Mouse (Mus musculus) frontal cortex, postnatal 14 days (tissue): ENCODE results near the gene Magoh.

Experiments used
- DNase-seq, 2 experiments: peaks; one replicate each; pipeline ENCODE4 v3.0.0; 2022; ENCODE audit warnings: low spot score in 2 of 2

Magoh gene

GRCm38 (mm10) chr4:107879254-107880050 lies at the start of gene Magoh:
Gene Magoh, plus strand, starts transcription at chr4:107879755.
- DNase-seq = peak; percentile 92 to 96

- DNase-seq = no peak
These were observed 49.4 kb upstream of the Magoh start for GRCm38 (mm10) chr4:107830189-107830588.

DNA sequence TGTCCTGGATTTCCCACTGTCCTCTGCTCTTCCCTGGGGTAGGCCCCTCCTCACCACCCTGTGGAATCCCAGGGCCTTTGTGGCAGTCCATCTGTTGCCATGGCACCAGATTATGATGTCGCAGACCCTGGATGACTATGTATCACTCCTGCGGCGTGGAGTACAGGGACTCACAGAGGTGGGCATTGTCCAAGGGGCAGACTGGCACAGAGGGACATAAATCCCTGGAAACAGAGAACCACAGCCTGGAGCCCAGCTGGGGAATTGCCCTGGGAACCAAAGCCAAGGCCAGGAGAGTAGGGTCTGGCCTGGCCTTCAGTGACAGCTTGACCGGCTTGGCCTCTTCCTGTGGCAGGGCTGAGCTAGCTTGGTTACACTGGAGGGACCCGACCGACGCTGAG lies 48.7 kb upstream of the Magoh start:
- no peak for DNase-seq

DNA sequence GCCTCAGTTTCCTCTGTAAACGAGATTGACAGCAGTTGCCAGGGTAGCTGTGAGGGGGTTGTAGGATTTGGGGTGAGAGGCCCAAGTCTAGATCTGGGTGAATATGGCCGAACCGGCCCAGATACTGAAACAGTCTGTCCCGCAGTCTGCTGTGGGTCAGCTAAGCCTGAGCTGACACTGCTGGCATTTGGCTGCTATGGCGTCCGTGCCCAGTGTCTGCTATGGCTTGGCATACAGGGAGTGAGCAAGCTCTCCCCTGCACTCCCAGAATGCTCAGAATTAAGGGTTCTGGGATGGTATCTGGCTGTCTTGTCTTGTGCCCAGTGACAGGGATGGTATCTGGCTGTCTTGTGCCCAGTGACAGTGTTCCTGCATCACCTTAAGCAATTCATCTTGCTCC lies 47.9 kb upstream of the Magoh start:
- no peak for DNase-seq

DNA sequence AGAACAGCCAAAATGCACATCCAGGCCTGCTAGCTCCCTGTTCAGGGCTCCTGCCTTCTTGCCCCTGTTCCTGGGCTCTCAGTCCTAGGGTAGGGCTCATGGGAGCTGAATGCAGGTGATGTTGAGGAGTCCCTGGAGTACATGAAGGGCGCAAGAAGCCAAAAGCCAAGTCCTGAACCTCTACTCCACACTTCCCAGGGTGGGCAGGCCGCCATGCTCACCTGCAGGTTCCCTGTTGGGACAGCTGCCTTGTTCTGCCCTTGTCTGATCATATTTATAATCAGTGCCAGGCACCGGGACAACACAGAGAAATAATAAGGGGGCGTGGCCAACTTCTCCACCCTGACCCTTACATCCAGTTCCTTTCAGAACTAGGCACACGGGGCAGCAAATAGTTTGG lies 46.0 kb upstream of the Magoh start:
- no peak for DNase-seq

- DNase-seq = no peak
These were observed 44.8 kb upstream of the Magoh start for GRCm38 (mm10) chr4:107834643-107835314.

DNA sequence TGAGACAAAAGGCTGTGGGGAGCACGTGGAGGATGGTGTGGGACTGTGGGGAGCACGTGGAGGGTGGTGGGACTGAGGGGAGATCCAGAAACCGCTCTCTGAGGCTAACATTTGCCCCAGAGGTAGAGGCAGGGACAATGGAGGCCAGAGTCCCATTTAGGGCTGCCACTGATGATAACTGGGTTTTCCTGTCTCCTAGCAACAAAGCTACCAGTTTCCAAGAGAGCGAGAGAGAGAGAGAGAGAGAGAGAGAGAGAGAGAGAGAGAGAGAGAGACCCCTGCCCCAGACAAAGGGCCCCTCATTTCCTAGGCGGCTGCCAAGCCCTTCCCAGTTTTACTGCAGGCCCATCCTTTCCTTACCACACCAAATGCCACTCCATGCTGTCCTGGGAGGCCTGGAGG lies 44.0 kb upstream of the Magoh start:
- no peak for DNase-seq

GRCm38 (mm10) chr4:107836758-107837157 lies 42.8 kb upstream of the Magoh start:
- DNase-seq = peak; percentile 65 to 67

GRCm38 (mm10) chr4:107837910-107838309 lies 41.6 kb upstream of the Magoh start:
- DNase-seq = no peak

- no peak for DNase-seq
These were observed 35.9 kb upstream of the Magoh start for GRCm38 (mm10) chr4:107843687-107844086.

- peak; percentile 52 to 79 for DNase-seq
These were observed 34.6 kb upstream of the Magoh start for GRCm38 (mm10) chr4:107844971-107845370.

GRCm38 (mm10) chr4:107846795-107847194 lies 32.8 kb upstream of the Magoh start:
- DNase-seq = no peak

DNA sequence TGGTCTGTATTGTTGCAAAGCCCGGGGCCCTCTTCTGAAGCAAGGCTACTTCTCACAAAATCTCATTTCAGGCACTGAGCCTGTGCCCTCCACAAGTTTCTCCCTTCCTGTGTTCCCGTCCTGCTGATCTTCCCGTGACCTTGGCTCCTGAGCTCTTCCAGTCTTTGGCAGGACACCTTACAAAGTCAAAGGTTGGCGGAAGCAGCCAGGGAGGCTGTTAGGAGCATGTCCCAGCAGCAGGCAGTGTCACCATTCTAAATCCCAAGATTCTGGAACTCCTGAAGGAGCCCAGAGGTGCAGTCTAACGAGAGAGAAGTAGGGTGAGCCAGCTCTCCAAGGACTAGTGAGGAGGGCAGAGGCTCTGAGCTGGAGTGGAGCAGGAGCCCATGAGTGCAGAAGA lies 31.0 kb upstream of the Magoh start:
- no peak for DNase-seq

DNA sequence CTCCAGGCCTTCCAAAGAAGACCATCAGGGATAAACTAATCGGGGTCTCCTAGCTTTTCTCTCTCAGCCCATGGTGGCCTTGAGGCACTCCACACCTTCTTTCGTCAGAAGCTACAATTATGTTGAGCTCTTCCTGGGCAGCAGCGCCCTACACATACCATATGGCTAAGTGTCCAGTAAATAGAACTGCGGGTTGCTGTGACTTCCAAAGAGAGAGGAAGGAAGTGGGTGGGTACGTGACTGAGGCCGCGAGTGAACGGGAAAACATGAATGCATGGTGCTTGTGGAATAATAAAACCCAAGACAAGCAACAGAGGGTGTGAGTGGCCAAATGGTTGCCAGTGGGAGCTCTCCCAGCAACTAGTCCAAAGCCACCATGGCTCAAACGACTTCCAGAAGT lies 29.9 kb upstream of the Magoh start:
- DNase-seq = no peak

GRCm38 (mm10) chr4:107850091-107850490 lies 29.5 kb upstream of the Magoh start:
- DNase-seq = no peak

GRCm38 (mm10) chr4:107853333-107853732 lies 26.2 kb upstream of the Magoh start:
- no peak for DNase-seq

- DNase-seq = no peak
These were observed 25.7 kb upstream of the Magoh start for GRCm38 (mm10) chr4:107853836-107854235.

DNA sequence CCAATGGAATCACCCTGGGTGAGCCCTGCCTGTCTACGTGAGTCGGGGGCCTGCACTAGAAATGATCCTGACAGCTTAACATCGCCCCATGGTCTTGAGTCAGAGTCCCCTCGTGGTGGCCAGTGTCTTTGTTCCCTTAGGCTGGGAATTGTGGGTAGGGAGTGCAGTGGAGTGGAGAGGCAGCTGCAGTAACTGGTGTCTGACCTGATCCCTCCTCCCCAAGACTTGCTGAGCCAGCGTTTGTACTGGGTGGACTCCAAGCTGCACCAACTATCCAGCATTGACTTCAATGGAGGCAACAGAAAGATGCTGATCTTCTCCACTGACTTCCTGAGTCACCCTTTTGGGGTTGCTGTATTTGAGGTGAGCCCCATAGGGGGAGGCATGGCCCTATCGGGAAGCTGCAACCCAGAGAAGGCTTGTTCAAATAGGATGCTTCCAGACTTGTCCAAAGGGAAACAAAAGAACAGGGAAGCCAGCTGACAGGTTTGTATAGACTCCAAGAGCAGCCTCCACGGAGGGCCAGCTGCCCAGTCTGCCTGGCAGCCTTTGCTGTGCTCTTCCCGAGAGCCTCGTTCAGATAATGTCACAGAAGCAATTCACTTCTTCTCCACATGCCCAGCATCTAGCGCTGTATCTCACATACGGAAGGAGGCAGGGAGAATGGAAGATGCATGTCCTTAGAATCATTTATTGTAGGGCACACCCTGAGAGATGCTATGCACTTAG lies 22.4 kb upstream of the Magoh start:
- no peak for DNase-seq

DNA sequence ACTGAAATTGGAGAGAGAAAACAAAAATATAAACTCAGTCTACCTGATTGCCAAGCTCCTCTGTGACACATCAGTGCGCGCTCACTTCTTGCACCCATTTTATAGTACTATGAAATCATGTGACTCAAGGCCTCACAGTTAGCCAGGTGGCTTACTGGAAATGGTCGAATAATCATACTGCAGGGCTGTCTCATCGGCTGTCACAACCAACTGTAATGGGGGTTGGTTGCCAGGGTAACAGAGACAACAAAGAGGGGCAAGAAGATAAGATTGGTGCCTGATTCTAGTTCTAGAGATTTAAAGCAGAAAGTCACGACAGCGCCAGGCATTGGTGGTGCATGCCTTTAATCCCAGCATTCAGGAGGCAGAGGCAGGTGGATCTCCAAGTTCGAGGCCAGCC lies 20.6 kb upstream of the Magoh start:
- no peak for DNase-seq

DNA sequence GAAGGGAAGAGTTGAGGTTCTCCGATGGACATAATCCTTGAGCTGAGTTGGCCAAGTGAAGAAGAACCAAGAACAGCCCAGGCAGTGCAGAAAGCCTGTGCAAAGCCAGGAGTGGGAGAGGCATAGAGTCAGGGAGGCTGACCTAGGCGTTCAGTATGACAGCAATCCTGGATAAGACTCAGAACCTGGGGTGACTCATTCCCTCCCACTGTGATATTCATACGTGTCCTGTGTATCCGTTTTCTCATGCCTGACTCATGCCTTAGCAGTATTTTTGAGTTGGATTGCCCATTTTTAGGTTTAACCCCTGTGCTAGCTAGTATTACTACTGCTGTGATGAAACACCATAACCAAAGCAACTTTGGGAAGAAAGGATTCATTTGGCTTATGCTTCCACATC lies 14.7 kb upstream of the Magoh start:
- no peak for DNase-seq

GRCm38 (mm10) chr4:107881631-107882030 lies 2.1 kb downstream of the Magoh start:
- DNase-seq = no peak

DNA sequence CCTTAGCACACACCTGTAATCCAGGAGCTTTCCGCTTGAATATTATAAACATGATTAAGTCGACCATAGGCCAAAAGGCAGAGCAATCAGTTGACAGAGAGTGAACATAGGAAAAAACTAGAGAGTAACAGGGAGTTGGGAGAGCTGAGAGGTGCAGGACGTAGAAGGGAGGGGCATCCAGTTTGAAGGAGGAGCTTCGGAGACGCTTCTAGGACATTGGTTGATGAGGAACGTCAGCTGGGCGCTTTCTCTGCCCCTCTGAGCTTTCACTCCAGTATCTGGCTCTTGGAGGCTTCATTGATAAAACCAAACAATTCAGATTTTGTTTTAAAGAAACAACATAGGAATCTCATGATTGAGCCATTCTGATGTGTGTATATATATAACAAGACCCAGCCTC lies 6.8 kb downstream of the Magoh start:
- DNase-seq = no peak

DNA sequence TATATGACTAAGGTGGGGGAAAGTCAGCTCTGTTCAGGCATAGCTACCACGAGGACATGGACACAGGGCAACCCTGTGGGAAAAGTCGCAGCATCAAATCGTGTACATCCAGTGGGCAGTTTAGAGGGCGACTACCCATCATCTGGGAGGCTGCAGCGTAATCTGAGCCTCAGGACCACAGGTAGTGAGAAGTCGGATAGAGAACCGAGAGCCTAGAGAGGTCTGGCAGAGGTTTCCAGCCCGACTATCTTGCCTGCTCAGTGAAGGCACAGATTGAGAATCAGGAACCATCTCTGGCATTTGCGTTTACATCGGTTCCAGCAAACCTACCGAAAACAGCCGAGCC lies 9.8 kb downstream of the Magoh start:
- DNase-seq = no peak
